Mouse (Mus musculus): Measurements from ENCODE around the gene Hells. TPM values are rescaled to one million over a fixed set of nuclear protein-coding genes. Genes with fewer than 3 reads are reported as not detected.

The Hells gene
- not detected in 2 replicates for polyA plus RNA-seq (2012; ENCODE audit: insufficient read depth, insufficient read length, low replicate concordance, missing spikeins)

DNA sequence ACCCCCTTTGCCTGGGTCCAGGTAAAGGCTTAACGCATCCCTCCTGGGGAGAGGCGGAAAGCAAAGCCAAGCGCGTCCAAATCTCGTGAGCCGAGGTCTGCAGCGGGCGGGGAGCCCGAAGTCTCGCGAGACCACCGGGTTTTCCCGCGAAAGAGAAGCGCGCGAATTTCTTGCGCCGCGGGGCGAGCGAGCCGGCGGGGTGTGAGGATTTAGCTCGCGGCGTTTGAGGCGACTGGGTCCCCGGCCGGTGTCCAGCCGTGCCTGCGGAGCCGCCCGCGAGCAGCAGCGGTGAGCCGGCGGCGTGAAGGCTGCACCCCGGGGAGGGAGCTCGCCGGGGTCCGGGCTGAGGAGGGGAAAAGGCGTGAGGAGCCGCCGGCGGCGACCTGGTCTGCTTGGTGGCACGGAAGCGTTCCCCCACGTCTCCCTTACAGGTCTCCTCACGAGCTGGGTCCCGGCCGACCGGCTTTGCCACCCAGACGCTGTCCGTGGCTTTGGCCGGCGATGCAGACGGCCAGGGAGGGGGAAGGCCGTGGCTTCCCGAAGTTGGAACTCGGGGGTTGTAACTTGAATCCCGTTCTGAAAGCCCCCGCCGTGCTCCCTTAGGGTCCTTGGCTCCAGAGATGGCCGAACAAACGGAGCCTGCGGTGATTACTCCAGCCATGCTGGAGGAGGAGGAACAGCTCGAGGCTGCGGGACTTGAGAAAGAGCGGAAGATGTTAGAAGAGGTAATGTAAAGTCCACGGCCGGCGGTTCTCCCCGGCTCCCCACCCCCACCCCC lies at the start of gene Hells:
Gene Hells (plus strand): TSS at position 128 of the 778 bp plus-strand sequence.
- Histone ChIP-seq H3K27ac (ENCODE audit: insufficient read depth, low read depth, low read length) (0 out of 2 replicates have a peak within 1 kb of the TSS, but pooled peaks have one; percentile 16), H3K4me1 (ENCODE audit: control insufficient read depth, insufficient read depth, low read length) (0 out of 2 replicates have a peak, but pooled peaks cover 2% of the 10 kb centered on the region), H3K4me3 (ENCODE audit: insufficient read depth, low read depth, low read length) (peak within 1 kb of the TSS; percentile 81)
- WGBS, result under 1% methylated on average over 76 of the region's 76 CpGs
- TF ChIP-seq CTCF (IDR thresholded peaks at IDR 0.05; ENCODE audit: insufficient read depth, low read depth, low read length), result no peak
- peak; percentile 30; the same call in 1 of the 2 replicates for TF ChIP-seq POLR2A (IDR thresholded peaks at IDR 0.05; ENCODE audit: insufficient read depth, low read depth, low read length)

DNA sequence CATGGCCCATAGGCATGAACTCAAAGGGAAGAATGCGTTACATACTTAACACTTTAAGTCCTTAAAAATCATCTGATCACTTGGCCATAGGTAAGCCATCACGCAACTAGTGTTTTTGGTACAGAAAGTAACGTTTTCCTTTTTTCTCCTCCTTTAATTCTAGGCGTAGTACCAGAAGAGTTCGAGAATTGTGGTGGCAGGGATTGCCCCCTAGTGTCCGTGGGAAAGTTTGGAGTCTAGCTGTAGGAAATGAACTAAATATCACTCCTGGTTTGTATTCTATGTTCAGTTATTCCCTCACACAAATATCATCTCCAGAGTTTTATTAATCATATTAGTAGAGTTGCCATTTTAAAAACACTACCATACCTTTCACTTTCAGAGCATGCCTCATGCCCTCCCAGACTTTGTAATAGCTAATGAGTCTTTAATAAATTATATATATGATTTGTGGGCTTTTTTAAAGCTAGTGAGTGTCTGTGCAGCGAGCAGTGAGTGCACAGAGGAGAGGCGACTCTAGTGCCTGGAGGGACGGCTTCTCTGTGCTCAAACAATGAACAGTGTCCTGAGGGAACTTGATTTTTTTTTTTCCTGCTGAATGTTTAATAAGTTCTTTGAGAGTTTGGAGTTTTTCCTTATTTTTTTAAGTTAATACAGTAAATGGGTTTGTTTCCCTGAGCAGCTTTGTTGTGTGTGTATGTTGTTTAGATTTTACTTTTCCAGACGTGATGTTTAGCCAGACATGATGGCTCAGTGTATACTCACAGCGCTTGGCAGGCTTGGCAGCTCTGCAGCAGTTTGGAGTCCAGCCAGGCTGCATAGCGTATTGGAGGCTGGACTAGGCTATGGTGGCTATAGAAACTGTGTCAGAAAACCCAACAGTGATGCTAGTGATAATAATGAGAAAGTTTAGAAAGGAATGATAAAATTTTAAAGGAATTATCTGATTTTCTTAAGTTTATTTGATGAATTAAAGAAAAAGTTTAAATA lies 29.3 kb upstream of the Hells start:
- Histone ChIP-seq H3K27ac (ENCODE audit: insufficient read depth, low read depth, low read length) (no peak overlapping the region), H3K4me3 (ENCODE audit: insufficient read depth, low read depth, low read length) (no peak overlapping the region), H3K4me1 (ENCODE audit: control insufficient read depth, insufficient read depth, low read length) (no peaks in the 10 kb centered on the region)
- TF ChIP-seq POLR2A (IDR thresholded peaks at IDR 0.05; ENCODE audit: insufficient read depth, low read depth, low read length) (no peak), CTCF (IDR thresholded peaks at IDR 0.05; ENCODE audit: insufficient read depth, low read depth, low read length) (no peak)
- WGBS, result 48% methylated on average over 12 of the region's 12 CpGs

DNA sequence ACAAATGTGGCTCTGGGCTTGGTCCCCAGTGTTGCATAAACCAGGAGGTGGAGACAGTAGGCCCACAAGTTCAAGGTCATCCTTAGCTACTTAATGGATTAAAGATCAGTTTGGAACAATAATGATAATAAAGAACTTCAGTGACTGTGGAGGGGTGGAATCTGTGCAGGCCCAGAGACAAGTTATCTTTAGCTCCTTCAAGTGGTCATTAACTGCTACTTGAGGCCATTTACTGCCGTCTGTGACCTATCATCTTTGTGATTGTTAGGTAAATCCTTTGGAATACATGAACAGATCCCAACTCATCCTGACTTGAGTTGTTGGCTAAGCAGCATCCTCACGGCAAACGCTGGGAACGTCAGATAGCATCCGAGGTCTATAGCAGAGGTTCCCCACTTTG lies 28.2 kb upstream of the Hells start:
- 94% methylated on average over 5 of the region's 5 CpGs for WGBS
- Histone ChIP-seq H3K4me3 (ENCODE audit: insufficient read depth, low read depth, low read length) (no peak overlapping the region), H3K4me1 (ENCODE audit: control insufficient read depth, insufficient read depth, low read length) (no peaks in the 10 kb centered on the region), H3K27ac (ENCODE audit: insufficient read depth, low read depth, low read length) (no peak overlapping the region)
- no peak for TF ChIP-seq POLR2A (IDR thresholded peaks at IDR 0.05; ENCODE audit: insufficient read depth, low read depth, low read length)
- no peak for TF ChIP-seq CTCF (IDR thresholded peaks at IDR 0.05; ENCODE audit: insufficient read depth, low read depth, low read length)

DNA sequence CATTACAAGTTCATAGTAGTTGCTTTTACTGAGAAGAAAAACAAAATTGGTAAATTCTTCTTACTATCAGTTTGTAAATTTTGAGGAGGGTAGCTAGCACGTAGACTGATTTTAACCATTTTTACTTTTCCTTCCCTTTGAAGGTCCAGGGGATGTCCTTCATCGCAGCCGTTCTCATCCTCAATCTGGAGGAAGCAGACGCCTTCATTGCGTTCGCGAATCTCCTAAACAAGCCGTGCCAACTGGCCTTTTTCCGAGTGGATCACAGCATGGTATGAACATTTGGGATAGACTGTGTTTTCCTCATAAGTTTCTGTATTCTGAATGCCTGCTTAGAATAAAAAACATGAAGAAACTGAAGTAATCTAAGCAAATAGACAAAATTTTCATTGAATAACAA lies 16.9 kb upstream of the Hells start:
- H3K4me3 ChIP-seq (ENCODE audit: insufficient read depth, low read depth, low read length), result no peak overlapping the region
- no peaks in the 10 kb centered on the region for H3K4me1 ChIP-seq (ENCODE audit: control insufficient read depth, insufficient read depth, low read length)
- WGBS, result 87% methylated on average over 9 of the region's 9 CpGs
- H3K27ac ChIP-seq (ENCODE audit: insufficient read depth, low read depth, low read length), result no peak overlapping the region
- TF ChIP-seq POLR2A (IDR thresholded peaks at IDR 0.05; ENCODE audit: insufficient read depth, low read depth, low read length) (no peak), CTCF (IDR thresholded peaks at IDR 0.05; ENCODE audit: insufficient read depth, low read depth, low read length) (no peak)

DNA sequence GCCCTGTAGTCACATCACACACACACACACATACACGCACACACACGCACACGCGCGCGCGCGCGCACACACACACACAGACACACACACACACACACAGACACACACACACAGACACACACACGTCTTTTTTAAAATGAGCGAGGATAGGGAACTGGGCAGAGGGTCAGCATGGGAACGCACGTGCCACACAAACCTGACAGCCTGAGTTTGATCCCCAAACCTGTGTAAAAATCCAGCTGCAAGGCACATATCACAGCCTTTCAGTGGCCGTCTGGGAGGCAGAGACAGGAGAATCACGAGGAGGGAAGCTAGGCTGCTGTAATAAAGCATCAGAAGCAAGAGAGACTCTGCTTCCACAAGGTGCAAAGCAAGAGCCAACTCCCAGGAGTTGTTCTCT lies 15.8 kb upstream of the Hells start:
- H3K4me3 ChIP-seq (ENCODE audit: insufficient read depth, low read depth, low read length), result no peak overlapping the region
- 93% methylated on average over 15 of the region's 15 CpGs for WGBS
- no peaks in the 10 kb centered on the region for H3K4me1 ChIP-seq (ENCODE audit: control insufficient read depth, insufficient read depth, low read length)
- TF ChIP-seq CTCF (IDR thresholded peaks at IDR 0.05; ENCODE audit: insufficient read depth, low read depth, low read length), result no peak
- TF ChIP-seq POLR2A (IDR thresholded peaks at IDR 0.05; ENCODE audit: insufficient read depth, low read depth, low read length), result no peak
- no peak overlapping the region for H3K27ac ChIP-seq (ENCODE audit: insufficient read depth, low read depth, low read length)

DNA sequence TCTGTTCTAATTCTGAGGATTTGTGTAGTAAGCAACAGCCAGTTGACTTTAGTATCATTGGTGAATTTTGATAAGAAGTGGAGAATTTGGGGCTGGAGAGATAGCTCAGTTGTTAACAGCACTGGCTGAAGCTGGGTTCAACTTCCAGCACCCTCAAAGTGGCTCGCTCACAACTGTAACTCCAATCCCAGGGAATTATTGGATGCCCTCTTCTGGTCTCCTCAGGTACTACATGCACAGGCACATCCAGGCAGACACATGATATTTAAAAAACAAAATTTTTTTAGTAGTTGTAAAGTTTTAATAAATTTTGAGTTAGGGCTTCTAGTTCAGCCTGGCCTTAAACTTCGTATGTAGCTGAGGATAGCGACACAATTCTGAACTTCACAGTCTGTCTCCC lies 15.0 kb upstream of the Hells start:
- no peak for TF ChIP-seq CTCF (IDR thresholded peaks at IDR 0.05; ENCODE audit: insufficient read depth, low read depth, low read length)
- TF ChIP-seq POLR2A (IDR thresholded peaks at IDR 0.05; ENCODE audit: insufficient read depth, low read depth, low read length), result no peak
- Histone ChIP-seq H3K27ac (ENCODE audit: insufficient read depth, low read depth, low read length) (no peak overlapping the region), H3K4me3 (ENCODE audit: insufficient read depth, low read depth, low read length) (no peak overlapping the region), H3K4me1 (ENCODE audit: control insufficient read depth, insufficient read depth, low read length) (no peaks in the 10 kb centered on the region)
- 51% methylated on average over 3 of the region's 3 CpGs for WGBS

DNA sequence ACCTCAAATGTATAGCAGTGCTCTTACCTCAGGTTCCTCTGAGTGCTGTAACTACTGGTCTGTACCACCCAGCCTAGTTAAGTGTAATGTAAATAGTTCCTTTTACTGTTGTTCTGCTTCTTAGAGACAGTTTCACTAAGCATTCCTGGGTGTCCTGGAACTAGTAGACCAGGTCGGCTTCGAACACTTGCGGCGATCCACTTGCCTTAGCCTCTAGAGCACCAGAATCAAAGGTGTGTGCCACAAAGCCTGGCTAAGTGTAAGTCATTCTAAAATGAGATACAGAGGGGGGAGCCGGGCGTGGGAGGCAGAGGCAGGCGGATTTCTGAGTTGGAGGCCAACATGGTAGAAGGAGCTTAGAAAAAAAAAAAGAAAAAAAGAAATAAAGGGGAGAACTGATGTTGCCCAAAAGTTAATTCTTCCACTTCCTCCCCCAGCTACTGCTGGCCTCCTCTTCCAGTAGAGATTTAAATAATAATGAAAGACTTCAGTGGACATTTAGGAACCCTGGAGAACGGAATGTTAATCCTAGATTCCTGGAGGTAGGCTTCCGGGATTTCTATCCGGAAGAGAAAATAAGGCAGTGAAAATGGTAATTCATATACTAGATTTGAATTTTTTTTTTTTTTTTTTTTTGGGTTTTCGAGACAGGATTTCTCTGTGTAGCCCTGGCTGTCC lies 2.1 kb upstream of the Hells start:
- H3K4me1 ChIP-seq (ENCODE audit: control insufficient read depth, insufficient read depth, low read length), result 0 out of 2 replicates have a peak, but pooled peaks cover 2% of the 10 kb centered on the region
- TF ChIP-seq POLR2A (IDR thresholded peaks at IDR 0.05; ENCODE audit: insufficient read depth, low read depth, low read length) (no peak), CTCF (IDR thresholded peaks at IDR 0.05; ENCODE audit: insufficient read depth, low read depth, low read length) (no peak)
- no peak overlapping the region for H3K27ac ChIP-seq (ENCODE audit: insufficient read depth, low read depth, low read length)
- 91% methylated on average over 11 of the region's 11 CpGs for WGBS
- no peak overlapping the region for H3K4me3 ChIP-seq (ENCODE audit: insufficient read depth, low read depth, low read length)

DNA sequence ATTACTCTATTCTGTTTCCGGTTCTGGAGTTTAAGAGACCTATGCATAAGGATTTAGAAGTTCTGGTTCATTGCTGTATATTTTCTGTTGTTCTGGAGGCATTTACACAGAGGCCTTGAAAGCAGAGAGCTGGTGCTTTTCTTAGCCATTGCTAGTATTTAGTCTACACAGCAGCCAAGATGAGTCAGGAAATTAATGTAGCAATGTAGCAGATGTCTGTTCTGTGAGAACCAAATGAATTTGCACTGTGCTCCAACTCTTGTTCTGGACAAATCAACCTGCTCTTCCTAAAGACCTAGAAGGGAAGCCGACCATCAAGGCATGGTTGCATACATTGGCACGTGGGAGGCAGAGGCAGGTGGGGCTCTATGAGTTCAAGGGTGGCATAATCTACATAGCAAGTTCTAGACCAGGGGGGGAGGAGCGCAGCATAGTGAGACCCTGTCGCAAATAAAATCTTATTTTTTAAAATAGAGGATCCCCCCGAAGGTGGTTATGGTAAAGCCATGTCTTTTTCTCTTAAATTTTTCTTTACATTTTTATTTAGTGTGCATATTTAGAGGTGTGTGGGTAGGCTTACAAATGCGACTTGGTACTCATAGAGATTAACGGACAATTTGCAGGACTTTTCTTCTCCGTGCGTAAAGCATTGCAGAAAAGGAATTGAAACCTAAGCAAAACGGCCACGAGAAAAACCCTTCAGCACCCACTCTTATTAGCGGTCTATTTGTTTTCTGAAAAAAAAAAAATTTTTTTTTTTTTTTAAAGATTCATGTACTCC lies 1.1 kb upstream of the Hells start:
- Histone ChIP-seq H3K4me3 (ENCODE audit: insufficient read depth, low read depth, low read length) (peak overlapping the region; percentile 81; the same call in 1 of the 2 replicates), H3K4me1 (ENCODE audit: control insufficient read depth, insufficient read depth, low read length) (0 out of 2 replicates have a peak, but pooled peaks cover 2% of the 10 kb centered on the region), H3K27ac (ENCODE audit: insufficient read depth, low read depth, low read length) (no peak overlapping the region)
- TF ChIP-seq POLR2A (IDR thresholded peaks at IDR 0.05; ENCODE audit: insufficient read depth, low read depth, low read length) (no peak), CTCF (IDR thresholded peaks at IDR 0.05; ENCODE audit: insufficient read depth, low read depth, low read length) (no peak)
- 52% methylated on average over 13 of the region's 13 CpGs for WGBS
